Mouse (Mus musculus): ENCODE measurements at regions not wholly inside any gene's neighbourhood (a gene's known extent, or its start where the extent isn't known, plus 50 kb on each side); places are given as distances from the start of the nearest gene placed in this dataset.

DNA sequence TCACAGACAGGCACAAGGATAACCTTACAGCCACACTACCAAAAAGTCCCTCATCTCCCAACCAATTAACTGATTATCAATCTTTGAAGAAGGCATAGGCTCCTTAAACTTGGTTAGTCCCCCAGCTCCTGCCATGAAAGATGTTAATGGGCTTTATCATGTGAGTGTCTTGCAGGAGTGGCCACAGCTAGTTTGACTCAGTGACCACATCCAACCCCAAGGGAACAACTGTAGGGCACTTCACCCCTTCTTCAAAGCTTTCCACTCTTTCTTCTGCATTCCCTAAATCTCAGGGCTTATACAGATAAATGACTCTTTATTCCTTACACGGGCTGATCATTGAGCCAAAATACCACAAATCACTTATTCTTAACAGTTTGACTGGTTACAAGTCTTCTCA lies 85.2 kb downstream of the Setd4 start:
- TF ChIP-seq POLR2A (IDR thresholded peaks at IDR 0.05; ENCODE audit: control insufficient read depth, low read depth, low read length): no peak
- no peak for TF ChIP-seq CTCF (IDR thresholded peaks at IDR 0.05; ENCODE audit: control insufficient read depth, insufficient read depth, insufficient replicate concordance, low read depth, low read length)
